Mouse (Mus musculus): ENCODE measurements around the gene Klhdc2.

- TF ChIP-seq CTCF (IDR thresholded peaks at IDR 0.05; ENCODE audit: control insufficient read depth, insufficient read depth, low read length), result no peak
- no peak for TF ChIP-seq POLR2A (IDR thresholded peaks at IDR 0.05; ENCODE audit: borderline replicate concordance, control insufficient read depth, low read depth, low read length)
These were observed 37.1 kb downstream of the Klhdc2 start for GRCm38 (mm10) chr12:69333547-69333946.
